Mouse (Mus musculus) MN1 (cell line): ENCODE data around the gene Slc16a3.

ENCODE experiments used
- DNase-seq: peaks from one replicate; pipeline ENCODE4 v3.0.0-alpha.2; 2016; ENCODE audit warnings: low spot score

Slc16a3 gene

DNA sequence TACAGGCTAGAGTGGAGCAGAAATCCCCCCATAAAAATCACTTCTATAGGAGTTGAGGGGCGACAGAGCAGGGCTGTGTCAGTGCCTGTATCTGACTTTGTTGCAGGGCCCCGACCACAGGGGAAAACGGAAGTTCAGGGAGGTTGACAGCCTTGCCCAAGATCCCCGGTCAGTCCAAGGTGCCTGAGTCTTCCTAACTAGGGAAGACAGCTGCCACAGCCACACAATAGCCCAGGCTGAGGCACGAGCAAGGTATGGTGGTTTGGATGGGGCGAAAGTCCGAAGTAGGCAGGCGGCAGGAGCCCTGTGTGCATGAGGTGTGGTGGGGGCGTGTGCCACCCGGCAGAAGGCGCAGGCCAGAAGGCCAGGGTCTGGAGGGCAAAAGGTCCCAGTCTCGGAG lies at the start of gene Slc16a3:
TSS of gene Slc16a3 (plus strand) at position 153 of the 400 bp plus-strand sequence.
- DNase-seq, result no peak

DNA sequence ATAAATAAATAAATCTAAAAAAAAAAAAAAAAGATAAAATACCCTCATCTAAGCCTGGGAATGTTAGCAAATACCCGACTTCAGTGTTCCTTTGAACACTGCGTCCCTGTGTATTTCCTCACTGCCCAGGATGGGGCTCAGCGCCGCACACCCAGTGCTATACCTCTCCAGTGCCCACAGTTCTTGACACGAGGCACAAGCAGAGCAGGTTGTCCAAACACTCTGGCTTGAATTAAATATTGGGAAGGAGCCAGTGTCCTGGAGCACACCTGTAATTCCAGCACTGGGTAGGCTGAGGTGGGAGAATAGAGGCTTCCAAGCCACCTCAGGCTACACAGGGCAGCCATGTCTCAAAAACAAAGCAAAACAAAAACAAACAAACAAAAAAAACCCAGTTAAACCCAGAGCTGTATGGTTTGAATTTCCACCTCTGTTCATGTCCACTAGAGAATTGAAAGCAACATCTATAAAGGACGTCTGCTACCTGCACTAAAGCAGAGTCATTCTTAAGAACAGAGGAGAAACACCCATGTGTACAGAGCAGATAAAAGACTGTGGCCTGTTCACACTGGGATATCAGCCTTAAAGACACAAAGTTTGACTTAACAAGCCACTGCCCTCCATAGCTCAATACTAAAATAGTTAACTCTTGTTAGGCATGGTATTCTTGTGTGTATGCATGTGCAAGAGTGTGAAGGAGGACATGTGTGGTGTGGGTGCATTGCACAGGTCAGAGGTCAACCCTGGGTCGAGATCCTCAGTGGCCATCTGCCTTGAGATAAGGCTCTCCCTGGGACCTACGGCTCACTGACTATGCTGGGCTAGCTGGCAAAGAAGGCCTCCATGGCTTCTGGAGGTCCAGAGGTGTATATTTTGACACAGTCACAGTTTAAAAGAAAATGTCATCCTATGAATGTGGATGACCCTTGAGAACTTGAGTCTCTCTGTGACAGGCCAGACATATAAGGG lies 47.7 kb upstream of the Slc16a3 start:
- no peak for DNase-seq

DNA sequence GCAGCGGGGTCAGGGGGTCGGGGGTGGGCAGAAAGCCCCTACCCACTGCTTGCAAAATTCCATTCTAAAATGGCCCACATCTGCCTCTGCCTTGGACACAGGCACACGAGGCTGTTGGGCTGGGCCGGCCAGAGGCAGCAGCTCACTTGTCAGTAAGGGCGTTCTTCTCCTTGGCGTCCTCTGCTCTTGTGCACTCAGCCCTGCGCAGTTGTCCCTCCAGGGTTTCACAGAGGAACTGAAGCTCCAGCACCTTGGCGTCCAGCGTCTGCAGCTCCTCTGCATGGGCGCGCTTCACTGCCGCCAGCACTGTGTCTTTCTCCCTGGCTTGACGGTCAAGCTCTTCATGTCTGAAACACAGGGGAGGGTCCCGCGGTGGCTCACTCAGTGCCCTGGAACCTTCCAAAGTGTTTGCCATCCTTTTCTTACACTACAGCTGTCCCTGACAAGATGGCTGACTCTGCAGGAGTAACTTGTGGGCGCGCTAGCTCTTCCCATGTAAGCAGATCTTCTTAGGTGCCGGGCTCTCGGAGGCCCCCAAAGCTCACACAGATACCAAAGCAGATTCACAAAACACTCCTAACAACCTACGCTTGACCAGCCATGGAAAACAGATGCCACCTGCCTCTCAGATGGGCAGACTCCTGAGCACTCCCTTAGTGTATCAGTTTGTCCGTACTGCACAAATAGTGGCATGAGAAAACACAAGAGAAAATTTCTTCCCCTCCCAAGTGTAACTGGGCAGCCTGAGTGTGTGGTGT lies 46.4 kb upstream of the Slc16a3 start:
- DNase-seq, result no peak

DNA sequence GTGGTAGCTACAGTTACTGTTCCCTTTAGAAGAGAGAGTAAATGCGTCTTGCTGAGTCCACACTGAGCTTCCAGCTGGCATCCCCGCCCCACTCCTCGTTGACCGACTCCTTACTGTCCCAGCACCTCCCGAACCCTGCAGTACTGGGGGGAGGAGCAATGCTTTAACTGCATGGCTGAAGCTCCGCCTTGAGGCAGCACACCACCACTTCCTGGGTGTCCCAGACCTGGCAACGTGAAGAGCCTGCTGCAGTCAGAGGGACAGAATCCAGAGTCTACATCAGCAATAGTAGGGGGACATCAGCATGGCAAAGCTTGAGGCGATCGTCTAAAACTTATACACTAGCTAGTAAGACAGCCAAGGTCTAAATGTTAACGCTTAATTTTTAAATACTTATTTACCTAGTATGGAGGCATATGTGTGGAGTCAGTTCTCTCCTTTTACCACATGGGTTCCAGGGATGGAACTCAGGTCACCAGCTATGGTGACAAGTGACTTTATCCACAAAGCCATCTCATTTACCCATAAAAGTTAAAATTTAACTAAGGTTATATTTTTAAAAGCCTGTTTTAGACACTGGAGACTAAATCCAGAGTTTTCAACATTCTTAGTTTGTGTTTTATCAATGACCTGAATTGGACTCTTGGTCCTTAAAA lies 45.7 kb upstream of the Slc16a3 start:
- no peak for DNase-seq

DNA sequence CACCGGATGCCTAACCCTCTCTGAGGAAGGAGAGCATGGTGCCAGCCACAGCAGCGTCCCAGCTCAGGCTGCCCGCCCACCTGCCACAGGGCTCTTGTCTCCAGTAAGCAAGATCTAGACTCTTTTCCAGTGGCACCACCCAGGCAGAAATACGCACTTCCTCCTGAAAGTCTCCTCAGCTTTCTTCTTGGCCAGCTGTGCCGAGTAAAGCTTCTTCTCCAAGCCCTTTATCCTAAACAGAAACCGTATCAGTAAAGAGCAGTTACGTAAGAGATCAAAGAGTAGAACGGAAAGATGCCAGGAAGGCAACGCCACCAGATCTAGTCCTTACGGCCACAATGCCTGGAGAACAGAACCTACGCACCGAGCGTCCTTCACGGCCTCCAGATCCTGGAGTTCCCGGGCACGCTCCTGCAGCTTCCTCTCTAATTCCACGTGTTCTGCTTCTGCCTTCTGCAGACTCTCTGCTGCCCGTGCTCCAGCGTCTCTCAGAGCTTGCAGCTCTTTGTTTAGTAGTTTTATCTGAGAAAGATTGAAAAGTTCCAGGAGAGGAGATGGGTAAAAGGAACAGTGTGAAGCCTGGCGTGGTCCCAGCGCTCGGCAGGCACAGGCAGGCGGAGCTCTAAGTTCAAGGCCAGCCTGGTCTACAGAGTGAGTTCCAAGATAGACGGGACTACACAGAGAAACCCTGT lies 45.0 kb upstream of the Slc16a3 start:
- DNase-seq, result no peak

DNA sequence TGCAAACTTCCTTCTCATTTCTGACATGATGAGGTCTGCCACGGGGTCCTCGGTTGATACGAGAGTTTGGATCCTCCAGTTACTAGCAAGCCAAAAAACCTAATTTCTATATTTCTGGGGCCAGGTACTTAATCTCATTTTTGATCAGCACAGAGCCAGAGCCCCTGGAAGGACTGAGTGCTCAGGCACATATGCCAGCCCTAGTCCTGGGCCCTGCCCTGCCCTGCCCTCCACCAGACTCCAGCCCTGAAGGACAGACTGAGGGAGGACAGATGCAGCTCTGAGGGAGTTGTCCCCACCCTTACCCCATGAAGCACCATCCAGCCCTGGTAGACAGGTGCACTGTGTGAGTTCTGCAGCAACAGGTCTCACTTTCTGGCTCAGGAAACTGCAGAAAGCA lies 43.7 kb upstream of the Slc16a3 start:
- DNase-seq, result no peak

DNA sequence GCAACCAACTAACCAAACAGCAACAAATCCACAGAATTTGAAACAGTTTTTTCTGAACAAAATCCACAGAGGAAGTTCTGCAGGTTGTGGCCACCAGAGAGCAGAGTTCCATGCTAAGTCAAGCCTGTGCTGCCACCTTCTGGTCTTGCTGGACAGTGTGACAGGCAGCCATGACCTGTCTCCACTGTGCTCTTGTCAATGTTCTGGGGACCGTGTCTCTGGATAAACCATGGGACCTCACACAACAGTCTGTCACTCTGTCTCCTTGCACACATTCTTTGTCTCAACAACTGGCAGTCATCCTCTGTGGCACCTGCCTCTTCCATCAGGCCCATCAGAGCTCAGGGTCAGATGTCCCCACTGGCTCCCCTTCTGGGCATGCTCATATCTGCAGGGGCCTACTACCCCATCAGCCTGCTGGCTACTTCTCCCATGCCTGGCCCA lies 42.8 kb upstream of the Slc16a3 start:
- DNase-seq, result peak; percentile 91

DNA sequence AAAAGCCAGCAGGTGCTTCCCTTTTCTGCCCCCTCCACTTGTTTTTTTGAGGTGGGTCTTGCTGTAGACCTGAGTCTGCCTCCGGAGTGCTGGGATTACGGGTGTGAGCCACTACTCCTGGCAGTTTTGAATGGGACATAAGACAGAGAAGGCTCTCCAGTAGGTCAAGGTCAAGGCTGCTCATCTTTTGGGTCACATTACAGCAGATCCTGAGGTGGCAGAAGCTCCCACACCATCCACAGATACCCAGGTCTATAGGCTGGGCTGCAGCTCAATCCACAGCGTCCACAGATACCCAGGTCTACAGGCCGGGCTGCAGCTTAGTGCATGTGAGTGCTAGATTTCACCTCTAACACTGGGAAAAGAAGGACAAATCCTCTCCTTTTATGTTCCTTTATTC lies 34.5 kb upstream of the Slc16a3 start:
- DNase-seq, result no peak

DNA sequence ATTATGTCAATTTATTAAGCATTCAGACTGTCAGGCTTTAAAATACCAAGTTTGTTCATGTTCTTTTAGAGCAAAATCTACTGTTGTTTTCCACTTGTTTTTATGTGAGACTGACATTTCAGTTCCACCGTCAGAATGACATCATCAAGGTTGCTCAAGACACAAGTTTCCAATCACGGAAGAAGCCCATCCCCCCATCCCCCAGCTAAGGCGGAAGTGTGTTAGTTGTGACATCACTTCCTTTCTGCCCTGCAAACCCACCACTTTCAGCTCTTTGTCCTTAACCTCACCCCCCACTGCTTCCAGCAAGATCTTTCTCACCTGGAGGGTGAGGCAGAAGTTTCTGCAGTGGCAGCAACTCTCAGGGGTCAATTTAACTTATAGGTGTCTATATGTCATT lies 31.8 kb upstream of the Slc16a3 start:
- DNase-seq, result no peak

DNA sequence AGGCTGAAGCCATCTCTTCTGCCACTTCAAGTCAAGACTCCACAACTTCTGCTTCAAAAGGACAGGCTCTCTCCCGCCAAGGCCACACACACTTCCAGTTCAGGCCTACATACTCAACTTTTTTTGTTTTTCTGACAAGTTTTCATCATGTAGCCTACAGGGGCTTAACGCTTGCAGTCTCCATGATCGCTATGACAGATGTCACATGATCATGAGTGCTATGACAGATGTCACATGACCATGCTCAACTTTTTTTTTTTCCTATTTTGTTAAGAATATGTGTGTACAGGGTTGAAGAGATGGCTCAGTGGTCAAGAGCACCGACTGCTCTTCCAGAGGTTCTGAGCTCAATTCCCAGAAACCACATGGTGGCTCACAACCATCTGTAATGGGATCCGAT lies 30.5 kb upstream of the Slc16a3 start:
- DNase-seq, result no peak

DNA sequence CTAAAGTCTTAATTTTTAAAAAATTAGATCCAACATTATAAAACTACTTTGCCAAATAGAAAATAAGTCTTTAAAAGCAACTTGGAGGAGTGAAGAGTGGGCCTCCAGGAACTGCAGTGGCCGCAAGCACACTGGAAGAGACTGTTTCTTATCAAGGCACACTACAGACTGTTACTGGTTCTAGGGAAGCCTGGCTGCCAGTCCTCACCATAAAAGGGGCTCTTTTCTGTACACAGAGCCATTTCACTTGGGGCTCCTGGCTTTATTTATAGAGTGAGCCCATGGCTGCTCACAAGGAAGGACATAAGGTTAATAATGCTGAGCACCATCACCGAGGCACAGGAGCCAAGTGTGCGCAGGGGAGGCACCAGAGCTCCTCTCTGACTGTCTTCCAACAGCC lies 25.8 kb upstream of the Slc16a3 start:
- no peak for DNase-seq

DNA sequence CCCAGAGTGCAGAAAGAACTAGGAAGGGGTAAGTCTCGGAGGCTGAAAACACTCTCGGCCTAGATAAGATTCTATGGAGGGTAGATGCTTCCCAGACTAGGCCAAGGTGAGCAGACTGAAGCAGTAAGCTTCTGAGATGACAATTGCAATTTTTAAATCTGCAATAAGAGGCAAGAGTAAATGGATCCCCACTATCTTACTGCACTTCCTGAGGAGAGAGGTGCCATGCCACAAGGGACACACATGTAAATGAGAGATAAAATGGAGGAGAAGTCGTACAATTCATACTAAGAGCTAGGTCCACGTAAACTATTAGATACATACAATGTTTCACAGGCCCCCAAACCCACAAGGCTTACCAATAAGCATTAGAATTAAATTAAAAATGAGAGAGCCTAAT lies 19.8 kb upstream of the Slc16a3 start:
- DNase-seq, result no peak

DNA sequence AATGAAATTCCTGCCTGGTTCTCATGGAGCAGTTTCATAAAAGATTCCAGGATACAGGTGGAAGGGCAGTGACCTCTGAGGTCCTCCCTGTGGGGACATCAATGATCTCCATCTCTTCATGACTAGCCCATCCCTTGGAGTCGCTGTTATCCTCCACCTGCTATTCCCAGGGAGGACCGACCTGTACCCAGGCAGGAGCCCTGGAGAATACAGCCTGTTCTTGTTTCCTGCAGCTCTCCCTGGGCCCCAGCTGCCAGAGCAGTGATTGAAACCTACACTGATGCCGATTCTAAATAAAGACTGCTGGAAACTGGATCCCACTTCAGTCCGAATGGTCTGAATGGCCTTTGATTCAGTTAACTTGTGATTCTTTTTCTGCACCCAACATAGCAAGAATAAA lies 16.8 kb upstream of the Slc16a3 start:
- no peak for DNase-seq

DNA sequence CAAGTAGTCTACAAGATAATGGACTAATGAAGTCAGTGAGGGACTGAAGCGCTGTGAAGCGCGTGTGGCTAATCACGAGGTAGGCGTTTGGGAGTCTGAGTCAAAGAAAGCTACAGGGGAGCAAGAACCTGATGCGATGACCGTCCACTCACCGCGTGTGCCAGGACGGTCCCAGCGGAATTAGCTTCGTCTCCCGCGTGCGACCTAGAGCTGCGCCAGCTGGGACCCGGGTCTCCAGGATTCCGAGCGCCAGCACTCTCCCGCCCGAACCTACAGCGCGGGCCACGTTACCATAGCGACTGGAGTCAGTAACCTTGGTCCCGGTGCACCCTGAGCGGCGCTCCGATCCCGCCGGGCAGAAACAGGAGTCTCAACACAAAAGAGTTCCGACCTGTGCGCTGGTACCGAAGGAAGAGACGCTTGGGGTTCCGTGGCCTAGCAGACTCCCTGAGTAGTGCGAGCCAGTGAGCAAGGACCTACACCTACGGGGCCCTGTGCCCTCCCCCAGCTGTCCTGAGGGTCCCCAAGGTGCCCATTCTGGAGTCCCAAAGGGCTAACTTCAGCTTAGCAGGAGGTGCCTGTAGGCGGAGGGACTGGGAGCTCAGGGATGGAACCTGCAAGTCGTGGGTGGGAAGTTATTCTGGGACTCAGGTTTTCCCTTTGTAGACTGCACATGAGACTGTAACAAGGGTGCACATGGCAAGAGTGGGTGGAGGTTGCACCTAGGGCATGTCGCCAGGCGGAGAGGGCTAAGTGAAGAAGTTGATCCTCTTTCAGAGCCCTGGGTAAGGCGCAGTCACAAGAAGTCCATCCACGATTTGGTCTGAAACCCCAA lies 15.5 kb upstream of the Slc16a3 start, which contains the start of gene Ccdc57:
TSS of gene Ccdc57 (minus strand) at position 309 of the 835 bp plus-strand sequence.
- peak; percentile 98 for DNase-seq

DNA sequence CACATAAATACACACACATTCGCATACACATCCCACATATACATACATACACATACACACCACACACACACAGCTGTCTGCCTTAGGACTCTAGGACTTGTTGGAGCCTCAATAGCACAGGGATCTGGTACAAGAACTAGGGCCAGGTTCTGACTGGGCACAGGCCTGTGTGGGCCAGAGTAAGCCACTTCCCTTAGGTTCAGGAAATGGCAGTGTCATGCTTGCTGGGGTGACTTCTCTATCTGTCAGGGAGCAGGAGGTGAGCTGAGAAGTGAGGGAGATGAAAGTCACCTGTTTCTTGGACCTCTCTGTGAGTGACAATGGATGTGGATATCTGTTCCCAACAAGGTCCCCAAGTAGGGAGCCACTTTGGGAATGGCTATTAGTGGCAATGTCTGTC lies 10.3 kb upstream of the Slc16a3 start:
- DNase-seq, result no peak

DNA sequence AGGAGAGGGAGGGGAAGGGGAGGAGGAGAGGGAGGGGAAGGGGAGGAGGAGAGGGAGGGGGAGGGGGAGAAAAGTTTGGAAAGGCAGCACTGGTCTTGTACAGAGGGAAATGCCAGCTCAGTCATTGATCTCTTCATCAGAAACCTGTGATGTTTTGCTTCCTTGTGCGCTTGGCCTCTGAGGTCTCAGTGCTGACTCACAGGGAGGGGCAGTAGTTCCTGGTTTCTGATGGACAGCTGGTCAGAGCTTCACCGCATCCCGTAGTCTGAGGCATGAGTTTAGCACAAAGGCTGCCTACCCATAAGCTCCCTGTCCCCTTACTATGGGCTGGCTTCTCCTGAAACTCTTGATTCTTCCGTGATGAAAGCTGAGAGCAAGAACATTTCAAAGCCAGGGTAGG lies 9.5 kb upstream of the Slc16a3 start:
- DNase-seq, result peak; percentile 36

DNA sequence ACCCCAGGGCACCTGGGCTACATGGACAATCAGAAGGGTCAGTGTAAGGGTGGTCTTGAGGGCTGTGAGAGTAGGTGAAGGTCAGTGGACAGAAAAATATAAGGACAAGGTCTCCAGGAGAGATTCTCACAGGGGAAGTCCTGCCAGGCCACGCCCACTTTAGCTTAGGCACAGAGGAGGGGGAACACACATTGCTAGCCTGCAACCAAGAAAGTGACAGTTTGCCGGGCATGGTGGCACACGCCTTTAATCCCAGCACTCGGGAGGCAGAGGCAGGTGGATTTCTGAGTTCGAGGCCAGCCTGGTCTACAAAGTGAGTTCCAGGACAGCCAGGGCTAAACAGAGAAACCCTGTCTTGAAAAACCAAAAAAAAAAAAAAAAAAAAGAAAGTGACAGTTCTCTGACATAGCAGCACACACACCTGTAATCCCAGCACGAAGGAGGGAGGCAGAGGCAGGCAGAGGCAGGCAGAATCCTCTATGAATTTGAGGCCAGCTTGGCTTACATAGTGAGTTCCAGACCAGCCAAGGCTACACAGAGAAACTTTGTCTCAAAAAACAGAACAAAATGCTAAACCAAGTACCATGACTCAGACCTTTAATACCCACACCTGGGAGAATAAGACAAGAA lies 8.5 kb upstream of the Slc16a3 start:
- no peak for DNase-seq

DNA sequence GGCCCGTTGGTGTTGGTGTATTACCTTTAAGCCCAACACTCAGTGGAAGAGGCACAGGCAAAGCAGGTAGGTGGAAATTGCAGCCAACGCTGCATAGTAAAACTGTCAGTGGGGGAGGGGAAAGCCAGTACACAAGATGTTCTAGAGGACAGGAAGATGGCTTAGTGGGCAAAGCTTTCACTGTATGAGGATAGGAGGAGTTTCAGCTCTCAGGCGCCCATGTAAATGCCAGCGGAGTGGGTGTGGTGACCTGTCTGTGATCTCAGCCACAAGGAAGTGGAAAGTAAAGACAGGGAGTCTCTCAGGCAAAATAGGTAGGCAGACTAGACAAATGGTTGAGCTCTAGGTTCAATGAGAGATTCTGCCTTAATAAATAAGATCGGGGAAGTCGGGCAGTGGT lies 7.3 kb upstream of the Slc16a3 start:
- no peak for DNase-seq

DNA sequence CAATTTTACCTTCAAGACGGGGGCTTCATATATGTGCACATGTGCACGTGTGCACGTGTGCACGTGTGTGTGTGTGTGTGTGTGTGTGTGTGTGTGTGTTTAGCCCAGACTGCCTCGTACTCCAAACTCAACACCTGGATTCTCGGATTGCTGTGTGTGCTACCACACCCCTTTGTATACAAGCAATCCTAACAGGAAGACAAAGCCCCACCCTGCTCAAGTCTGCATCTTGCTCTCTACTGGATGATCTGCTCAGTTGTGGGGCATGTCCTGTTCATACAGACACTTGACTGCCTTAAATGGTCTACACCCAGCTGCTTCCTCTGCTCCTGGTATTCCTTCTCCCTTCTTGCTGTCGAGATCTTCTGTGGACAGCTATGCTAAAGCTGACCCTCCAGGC lies 3.0 kb upstream of the Slc16a3 start:
- no peak for DNase-seq

DNA sequence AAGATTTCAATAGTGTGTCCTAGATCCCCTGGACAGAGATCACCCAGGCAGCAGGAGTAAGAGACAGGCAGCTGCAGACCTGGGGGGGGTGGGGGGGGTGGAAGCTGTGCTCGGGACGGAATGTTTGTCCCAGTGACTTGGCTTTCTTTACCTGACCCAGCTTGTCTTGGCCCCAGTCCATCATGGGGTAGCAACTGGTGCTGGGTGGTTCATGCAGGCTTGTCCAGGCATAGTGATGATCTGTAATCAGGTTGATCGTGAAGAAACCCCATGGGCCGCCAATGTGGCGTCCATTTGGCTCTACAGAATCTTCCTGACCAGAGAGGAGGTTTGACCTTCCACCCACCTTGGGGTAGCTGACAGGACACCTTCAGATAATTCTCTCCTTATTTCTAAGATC lies 2.4 kb upstream of the Slc16a3 start:
- no peak for DNase-seq
